Mouse (Mus musculus) midbrain, embryonic 12.5 days (tissue): ENCODE results near the gene Ccdc65. TPM values are rescaled to one million over a fixed set of nuclear protein-coding genes. Genes with fewer than 3 reads are reported as not detected.

Experiments used
- polyA plus RNA-seq: library from polyadenylated mRNA; unstranded; fragments of >200 nt; fragmentation: Nextera tagmentation; extraction: Ambion mirVana; gene quantifications from 2 replicates; pipeline ENCODE4 v1.2.1, GENCODE M21; 2016

Ccdc65 gene
- polyA plus RNA-seq, 1 experiment from 2014 or later = 0.87 TPM

Other genes with a start within 250 kb of the Ccdc65 start
- not detected in 2 replicates for gene OR5BS1P, start 238.3 kb upstream of the Ccdc65 start, polyA plus RNA-seq
- gene Lalba, start 225.5 kb upstream of the Ccdc65 start, polyA plus RNA-seq = not detected in 2 replicates
- not detected in 2 replicates for gene Olfr279, start 215.8 kb upstream of the Ccdc65 start, polyA plus RNA-seq
- gene Kansl2, start 173.9 kb upstream of the Ccdc65 start, polyA plus RNA-seq = 171 and 175 TPM in 2 replicates
- gene Ccnt1, start 137.3 kb upstream of the Ccdc65 start, polyA plus RNA-seq = 63.3 and 63.9 TPM in 2 replicates
- not detected in 2 replicates for gene 4930415O20Rik, start 137.2 kb upstream of the Ccdc65 start, polyA plus RNA-seq
- 15.6 and 17.2 TPM in 2 replicates for gene Adcy6, start 98.1 kb upstream of the Ccdc65 start, polyA plus RNA-seq
- gene Cacnb3, start 77.4 kb upstream of the Ccdc65 start, polyA plus RNA-seq = 86.2 and 99.6 TPM in 2 replicates
- 24.4 and 29.3 TPM in 2 replicates for gene Ddx23, start 45.3 kb upstream of the Ccdc65 start, polyA plus RNA-seq
- gene Rnd1, start 30.7 kb upstream of the Ccdc65 start, polyA plus RNA-seq = 8.0 and 8.3 TPM in 2 replicates
- gene Fkbp11, start 20.0 kb downstream of the Ccdc65 start, polyA plus RNA-seq = 5.7 and 9.2 TPM in 2 replicates
- 56.0 and 64.4 TPM in 2 replicates for gene Arf3, start 55.0 kb downstream of the Ccdc65 start, polyA plus RNA-seq
- gene Wnt10b, start 69.9 kb downstream of the Ccdc65 start, polyA plus RNA-seq = 0.14 and 0.34 TPM in 2 replicates
- gene Wnt1, start 81.7 kb downstream of the Ccdc65 start, polyA plus RNA-seq = 8.7 and 13.1 TPM in 2 replicates
- gene Ddn, start 101.3 kb downstream of the Ccdc65 start, polyA plus RNA-seq = 0.61 and 1.3 TPM in 2 replicates
- 83.1 and 85.9 TPM in 2 replicates for gene Prkag1, start 123.3 kb downstream of the Ccdc65 start, polyA plus RNA-seq
- 13.4 and 13.8 TPM in 2 replicates for gene Kmt2d, start 163.0 kb downstream of the Ccdc65 start, polyA plus RNA-seq
- gene Rhebl1, start 186.3 kb downstream of the Ccdc65 start, polyA plus RNA-seq = 20.1 and 22.9 TPM in 2 replicates
- 0.56 and 0.66 TPM in 2 replicates for gene Dhh, start 190.3 kb downstream of the Ccdc65 start, polyA plus RNA-seq
- 37.1 and 40.7 TPM in 2 replicates for gene Lmbr1l, start 210.0 kb downstream of the Ccdc65 start, polyA plus RNA-seq
- 1,566 and 1,635 TPM in 2 replicates for gene Tuba1b, start 226.4 kb downstream of the Ccdc65 start, polyA plus RNA-seq
- not detected in 2 replicates for gene Gm49450, start 245.3 kb downstream of the Ccdc65 start, polyA plus RNA-seq
- gene Tuba1a, start 245.5 kb downstream of the Ccdc65 start, polyA plus RNA-seq = 9,394 and 9,642 TPM in 2 replicates